Mouse (Mus musculus): ENCODE results near the gene Hist1h3e.

Hist1h3e gene

DNA sequence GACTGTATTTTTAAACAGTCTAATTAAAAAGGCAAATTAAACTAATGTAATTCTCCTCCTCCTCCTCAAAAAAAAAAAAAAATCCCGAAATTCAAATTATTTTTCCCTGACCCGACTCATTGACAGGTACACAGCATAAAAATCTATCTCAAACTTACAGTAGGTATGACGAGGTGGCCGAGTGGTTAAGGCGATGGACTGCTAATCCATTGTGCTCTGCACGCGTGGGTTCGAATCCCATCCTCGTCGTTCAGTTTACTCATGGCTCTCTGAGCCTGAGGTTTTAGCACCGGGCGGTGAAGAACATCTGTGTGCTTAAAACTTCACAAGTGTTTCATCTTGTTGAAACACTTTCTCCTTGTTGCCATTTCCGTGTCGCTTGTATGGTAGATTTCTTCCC, 40.5 kb downstream of the Hist1h3e start:
- DNase-seq (ENCODE audit: extremely low read depth, low read depth) = no peak

DNA sequence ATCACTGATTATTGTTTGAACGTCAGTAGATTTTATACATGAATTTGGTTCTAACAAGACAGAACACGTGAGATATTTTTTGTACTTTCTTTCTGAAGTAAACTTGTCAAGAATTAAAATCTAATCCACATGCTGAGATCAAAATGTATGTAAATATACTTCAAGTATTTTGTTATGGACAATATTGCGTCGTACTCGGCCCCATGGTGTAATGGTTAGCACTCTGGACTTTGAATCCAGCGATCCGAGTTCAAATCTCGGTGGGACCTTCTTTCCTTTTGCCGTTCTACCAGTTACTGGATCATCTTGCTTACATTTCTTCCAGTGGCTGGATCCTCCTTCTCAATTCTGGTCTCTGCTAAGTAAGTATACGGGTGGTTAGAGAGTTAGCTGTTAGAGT, 42.8 kb downstream of the Hist1h3e start:
- no peak for DNase-seq (ENCODE audit: extremely low read depth, low read depth)

DNA sequence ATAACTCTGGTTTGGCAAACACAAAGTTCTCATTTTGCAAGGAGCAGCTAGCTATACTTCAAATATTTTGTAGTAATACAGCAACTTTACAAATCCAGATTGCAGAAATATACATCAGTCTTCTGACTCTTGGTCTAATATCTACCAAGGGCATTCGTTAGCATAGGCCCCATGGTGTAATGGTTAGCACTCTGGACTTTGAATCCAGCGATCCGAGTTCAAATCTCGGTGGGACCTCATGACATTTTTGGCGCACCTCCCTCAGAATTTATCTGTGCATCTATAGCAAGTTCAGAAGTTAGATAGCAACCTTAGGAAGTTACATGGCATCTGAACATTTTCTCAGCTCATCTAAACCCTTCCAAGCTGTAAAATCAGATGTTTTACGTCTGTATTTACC, 43.3 kb downstream of the Hist1h3e start:
- DNase-seq (ENCODE audit: extremely low read depth, low read depth) = no peak

DNA sequence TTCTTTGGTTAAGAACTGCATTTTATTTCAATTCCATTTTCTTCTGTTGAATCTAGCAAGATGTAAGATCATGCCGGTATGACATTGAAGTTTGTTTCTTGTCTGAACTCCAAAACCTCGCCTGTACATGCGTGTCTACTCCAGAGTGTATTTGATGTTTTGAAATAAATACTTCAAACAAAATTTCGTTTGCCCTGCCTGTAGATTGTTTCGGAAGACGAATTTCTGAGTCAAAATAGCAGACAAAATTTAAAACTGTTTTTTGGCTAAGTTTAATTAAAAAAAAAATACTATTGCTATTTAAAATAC, 43.9 kb downstream of the Hist1h3e start:
- DNase-seq (ENCODE audit: extremely low read depth, low read depth) = no peak

DNA sequence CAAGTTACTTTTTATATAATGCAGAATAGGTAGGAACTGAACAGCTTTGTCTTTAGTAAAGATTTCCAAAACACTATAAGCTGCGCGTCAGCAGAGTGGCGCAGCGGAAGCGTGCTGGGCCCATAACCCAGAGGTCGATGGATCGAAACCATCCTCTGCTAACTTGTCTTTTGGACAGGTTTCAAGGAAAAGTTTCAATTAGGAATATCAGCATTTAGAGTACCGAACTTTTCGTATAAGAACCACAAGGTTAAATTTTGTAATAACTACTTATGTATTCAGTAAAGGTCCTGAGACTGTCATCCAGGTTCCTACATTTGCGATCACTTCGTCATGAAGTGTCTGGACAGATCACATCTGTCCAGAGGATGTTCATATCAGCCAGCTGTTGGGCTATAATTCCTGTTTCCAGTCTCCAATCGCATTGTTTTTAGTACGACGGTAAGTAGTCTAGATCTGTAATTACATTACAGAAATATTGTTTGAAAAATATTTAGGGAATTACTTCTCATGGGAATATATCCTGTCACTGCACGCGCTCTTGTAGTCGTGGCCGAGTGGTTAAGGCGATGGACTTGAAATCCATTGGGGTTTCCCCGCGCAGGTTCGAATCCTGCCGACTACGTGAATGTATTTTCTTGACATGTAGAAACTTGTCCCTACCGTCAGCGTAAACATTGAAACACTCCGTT, 44.4 kb downstream of the Hist1h3e start:
- DNase-seq (ENCODE audit: extremely low read depth, low read depth) = no peak

DNA sequence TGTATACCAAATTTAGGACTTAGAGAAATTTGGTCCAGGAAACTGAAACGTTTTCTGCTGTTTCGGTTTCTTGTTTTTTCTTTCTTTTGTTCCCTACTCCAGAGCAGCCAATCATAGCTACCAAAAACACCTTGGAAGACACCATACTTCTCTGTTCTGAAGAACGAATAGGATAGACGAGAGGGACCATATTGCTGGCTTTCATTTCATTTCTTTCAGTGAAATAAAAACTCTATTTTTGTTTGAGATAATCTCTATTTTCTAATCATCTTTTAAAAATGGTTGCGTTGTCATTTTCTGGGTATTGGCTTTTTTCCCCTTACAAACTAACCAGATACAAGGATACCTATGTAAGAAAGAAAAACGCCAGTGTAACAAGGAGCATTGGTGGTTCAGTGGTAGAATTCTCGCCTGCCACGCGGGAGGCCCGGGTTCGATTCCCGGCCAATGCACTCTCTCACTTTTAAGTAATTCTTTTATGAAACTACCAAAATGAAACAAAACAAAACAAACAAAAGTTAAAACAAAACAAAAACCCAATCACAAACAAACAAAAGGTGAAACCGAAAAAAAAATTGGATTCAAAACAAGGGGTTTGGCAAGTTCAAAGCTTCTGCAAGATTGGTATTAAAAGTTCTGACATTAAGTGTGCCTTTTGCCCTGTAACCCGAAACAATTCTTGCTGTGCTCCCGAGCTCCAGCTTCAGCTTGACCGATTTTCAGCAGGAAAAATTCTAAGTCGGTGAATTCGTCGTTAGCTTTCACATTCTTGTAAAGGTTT, 45.2 kb downstream of the Hist1h3e start:
- no peak for DNase-seq (ENCODE audit: extremely low read depth, low read depth)

DNA sequence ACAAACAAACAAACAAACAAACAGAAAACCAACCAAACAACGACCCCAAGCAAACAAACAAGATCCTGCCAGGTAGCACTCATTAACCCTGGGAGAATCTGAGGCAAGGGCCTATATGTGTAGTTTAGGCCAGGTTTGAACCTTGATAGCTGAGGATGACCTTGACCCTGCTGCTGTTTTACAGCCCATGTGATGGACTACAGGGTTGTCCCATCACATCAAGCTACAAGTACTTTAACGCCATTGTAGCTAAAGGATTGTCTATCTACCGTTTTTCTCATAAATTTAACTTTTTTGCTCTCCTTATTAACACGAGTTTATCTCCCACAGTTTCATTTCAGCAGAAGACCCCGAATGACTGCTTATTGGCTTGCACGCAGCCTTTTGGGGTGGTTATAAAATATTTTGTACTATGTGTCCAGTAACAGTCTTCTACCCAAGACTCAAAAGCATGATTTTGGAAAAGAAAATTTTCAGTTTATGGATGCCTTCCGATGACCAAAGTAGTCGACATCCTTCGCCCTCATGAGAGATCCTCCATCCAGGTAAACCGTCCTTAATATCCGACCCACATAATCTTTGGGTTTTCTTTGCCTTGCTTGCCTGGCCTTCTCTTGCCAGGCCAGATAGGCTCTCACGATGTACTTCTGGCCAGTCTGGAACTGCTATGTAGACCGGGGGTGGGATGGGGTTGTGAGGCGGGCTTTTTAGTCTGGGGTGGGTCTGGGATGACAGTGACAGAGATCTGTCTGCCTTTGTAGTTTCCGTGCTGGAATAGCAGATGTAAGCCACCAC, 46.1 kb downstream of the Hist1h3e start:
- no peak for DNase-seq (ENCODE audit: extremely low read depth, low read depth)

DNA sequence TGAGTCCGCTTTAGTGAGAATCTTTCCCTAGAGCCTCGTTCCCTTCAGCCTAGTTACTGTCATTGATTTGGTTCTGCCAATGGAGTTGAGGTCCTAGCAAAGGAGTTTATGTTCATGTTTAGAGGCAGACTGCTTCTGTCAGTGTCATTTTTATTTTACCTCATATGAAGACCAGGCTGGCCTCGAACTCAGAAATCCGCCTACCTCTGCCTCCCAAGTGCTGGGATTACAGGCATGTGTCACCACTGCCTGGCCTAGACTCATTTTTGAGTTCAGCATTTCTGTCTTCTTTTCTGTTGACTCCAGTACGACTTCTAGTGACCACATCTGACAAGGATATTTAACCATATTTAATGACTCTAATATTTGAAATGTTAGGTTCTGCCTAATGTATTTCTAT, 46.9 kb downstream of the Hist1h3e start:
- DNase-seq (ENCODE audit: extremely low read depth, low read depth) = no peak

DNA sequence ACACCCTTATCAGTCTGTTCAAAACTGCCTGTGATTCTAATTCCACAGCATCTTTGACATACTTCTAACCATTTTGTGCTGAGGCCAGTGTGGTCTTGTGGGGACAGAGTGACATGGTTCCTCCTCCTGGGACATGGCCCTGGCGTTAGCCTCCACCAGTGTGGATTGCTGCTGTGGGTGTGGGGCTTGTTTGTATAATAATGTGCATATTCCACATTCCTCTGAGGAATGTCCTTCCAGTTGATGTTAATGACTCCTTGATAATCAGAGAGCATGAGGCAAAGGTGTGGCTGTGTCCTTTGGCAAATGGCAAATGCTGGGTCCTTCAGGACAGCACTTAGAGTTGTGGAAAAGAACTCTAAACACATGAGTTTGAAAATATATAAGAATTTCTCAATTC, 48.7 kb downstream of the Hist1h3e start:
- no peak for DNase-seq (ENCODE audit: extremely low read depth, low read depth)
